Mouse (Mus musculus) lung, embryonic 14.5 days (tissue): Measurements from ENCODE around the gene Adcy2. TPM values are rescaled to one million over a fixed set of nuclear protein-coding genes. Genes with fewer than 3 reads are reported as not detected.

ENCODE experiments used
- ATAC-seq: fragments of 200-750 bp; cut with Nextera tagmentation; 2 replicates; pipeline ENCODE4 v1.8.0; 2017; ENCODE audit warnings: mild to moderate bottlenecking, moderate TSS enrichment, moderate library complexity; ENCODE audit not compliant: insufficient read depth
- DNase-seq: peaks from one replicate; pipeline ENCODE4 v3.0.0-alpha.2; 2015
- H3K27ac ChIP-seq: fragments of 300-500 bp; sonication (generic); 2 replicates; pipeline ENCODE4 v1.5.1; 2014; ENCODE audit warnings: low read depth, mild to moderate bottlenecking, moderate library complexity
- H3K27me3 ChIP-seq: fragments of 300-500 bp; sonication (generic); 2 replicates; pipeline ENCODE4 v1.6.1; 2014; ENCODE audit warnings: low read length, control low read depth; ENCODE audit not compliant: insufficient read depth
- H3K36me3 ChIP-seq: fragments of 300-500 bp; sonication (generic); 2 replicates; pipeline ENCODE4 v1.6.1; 2014; ENCODE audit warnings: control low read depth; ENCODE audit not compliant: insufficient read depth
- H3K4me1 ChIP-seq: fragments of 300-500 bp; sonication (generic); 2 replicates; pipeline ENCODE4 v1.6.1; 2014; ENCODE audit warnings: antibody characterized with exemption, control low read depth; ENCODE audit not compliant: insufficient read depth
- H3K4me2 ChIP-seq: fragments of 300-500 bp; sonication (generic); 2 replicates; pipeline ENCODE4 v1.6.1; 2014; ENCODE audit warnings: mild to moderate bottlenecking
- H3K4me3 ChIP-seq: fragments of 300-500 bp; sonication (generic); 2 replicates; pipeline ENCODE4 v1.5.1; 2014; ENCODE audit warnings: low read depth, low read length
- H3K9ac ChIP-seq: fragments of 300-500 bp; sonication (generic); 2 replicates; pipeline ENCODE4 v1.6.1; 2014
- H3K9me3 ChIP-seq: fragments of 300-500 bp; sonication (generic); 2 replicates; pipeline ENCODE4 v1.6.1; 2016; ENCODE audit warnings: low read depth, low read length, control low read depth
- CTCF ChIP-seq: IDR thresholded peaks from 2 replicates; pipeline ENCODE4 v1.5.1; 2016; ENCODE audit warnings: antibody characterized with exemption, low read depth
- WGBS: fragments of 180-500 bp; shearing (Covaris S2); extraction: QIAGEN DNeasy Blood & Tissue Kit; methylation state at CpG from one replicate; pipeline ENCODE4 v1.1.7; 2014; 5-methylcytosine and 5-hydroxymethylcytosine counted together
- polyA plus RNA-seq: library from polyadenylated mRNA; unstranded; fragments of >200 nt; fragmentation: Nextera tagmentation; extraction: Ambion mirVana; gene quantifications from 2 replicates; pipeline ENCODE4 v1.2.1, GENCODE M21; 2014

Gene Adcy2
- 23.8 and 24.4 TPM in 2 replicates for polyA plus RNA-seq

DNA sequence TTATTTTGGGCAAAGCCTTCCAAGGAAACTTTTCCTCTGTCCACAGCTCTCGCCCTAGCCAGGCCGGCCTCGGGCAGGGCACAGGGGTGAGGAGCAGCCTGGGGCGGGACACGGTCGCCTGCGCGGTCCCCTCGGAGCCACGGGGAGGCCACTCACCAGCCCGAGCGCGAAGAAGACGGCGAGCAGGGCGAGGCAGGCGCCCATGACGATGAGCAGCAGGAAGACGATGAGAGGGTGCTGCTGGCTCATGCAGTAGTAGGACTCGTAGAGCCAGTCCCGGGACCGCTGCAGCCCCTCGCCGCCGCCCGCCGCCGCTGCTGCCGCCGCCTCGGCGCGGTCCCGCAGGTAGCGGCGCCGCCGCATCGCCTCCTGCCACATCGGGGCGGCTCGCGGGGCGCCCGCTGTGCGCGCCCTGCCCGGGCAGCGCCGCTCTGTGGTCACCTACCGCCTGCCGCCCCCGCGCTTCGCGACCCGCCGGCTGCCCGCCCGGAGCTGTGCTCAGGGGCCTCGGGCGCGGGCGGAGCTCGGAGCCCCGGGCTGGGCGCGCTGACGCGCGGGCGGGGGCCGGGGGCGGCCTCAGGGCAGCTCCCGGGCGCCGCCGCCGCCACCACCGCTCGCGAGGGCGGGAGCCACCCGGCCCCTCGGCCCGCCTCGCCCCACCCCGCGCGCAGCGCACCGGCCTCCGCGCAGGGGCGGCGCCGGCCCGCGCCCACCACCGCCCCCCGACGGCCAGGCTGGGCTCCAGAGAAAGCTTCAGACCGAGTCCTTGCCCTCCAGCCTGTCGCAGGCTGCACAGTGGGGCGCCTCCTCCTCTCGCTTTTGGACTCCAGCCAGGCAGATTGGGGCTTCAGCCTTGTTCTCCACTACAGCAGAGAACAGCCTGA is at the start of gene Adcy2:
Gene Adcy2, minus strand, starts transcription at position 624 of the 884 bp plus-strand sequence.
- peak within 1 kb of the TSS; percentile 63 for H3K4me3 ChIP-seq
- H3K27me3 ChIP-seq = peaks cover 8% of the 10 kb centered on the region; the same call in 1 of the 2 replicates
- H3K36me3 ChIP-seq = no peaks in the 10 kb centered on the region
- peak within 1 kb of the TSS; percentile 72 for H3K4me2 ChIP-seq
- H3K9me3 ChIP-seq = no peaks in the 10 kb centered on the region
- peak; percentile 31; the same call in 1 of the 2 replicates for TF ChIP-seq CTCF
- ATAC-seq = peak; percentile 92
- WGBS = under 1% methylated on average over 45 of the region's 106 CpGs
- peak; percentile 95 for DNase-seq
- peak within 1 kb of the TSS; percentile 85 for H3K27ac ChIP-seq
- H3K9ac ChIP-seq = peak within 1 kb of the TSS; percentile 75
- H3K4me1 ChIP-seq = no peaks in the 10 kb centered on the region; the same call in 1 of the 2 replicates

- Histone ChIP-seq H3K4me3 (no peak overlapping the region), H3K27ac (no peak overlapping the region), H3K27me3 (no peaks in the 10 kb centered on the region), H3K4me2 (no peak overlapping the region), H3K4me1 (no peaks in the 10 kb centered on the region), H3K9me3 (no peaks in the 10 kb centered on the region), H3K36me3 (no peaks in the 10 kb centered on the region), H3K9ac (no peak overlapping the region)
- DNase-seq (no peak), ATAC-seq (no peak)
- TF ChIP-seq CTCF = no peak
- 81% methylated on average over 5 of the region's 5 CpGs for WGBS
Measured at GRCm38 (mm10) chr13:69036991-69037597, 37.8 kb upstream of the Adcy2 start.

GRCm38 (mm10) chr13:69034621-69035020 is 35.3 kb upstream of the Adcy2 start:
- no peak for ATAC-seq
- 43% methylated on average over 1 of the region's 1 CpGs for WGBS

GRCm38 (mm10) chr13:69033532-69033931 is 34.2 kb upstream of the Adcy2 start:
- DNase-seq (peak; percentile 85), ATAC-seq (peak; percentile 91)
- no peaks in the 10 kb centered on the region for H3K36me3 ChIP-seq
- no peak overlapping the region for H3K4me2 ChIP-seq
- no peaks in the 10 kb centered on the region for H3K27me3 ChIP-seq
- 52% methylated on average over 7 of the region's 7 CpGs for WGBS
- no peak for TF ChIP-seq CTCF
- H3K9me3 ChIP-seq = no peaks in the 10 kb centered on the region
- no peak overlapping the region for H3K9ac ChIP-seq
- no peak overlapping the region for H3K27ac ChIP-seq
- no peak overlapping the region for H3K4me3 ChIP-seq
- no peaks in the 10 kb centered on the region for H3K4me1 ChIP-seq

More at GRCm38 (mm10) chr13:69034621-69035020, 35.3 kb upstream of the Adcy2 start:
- Histone ChIP-seq H3K4me3 (no peak overlapping the region), H3K4me1 (no peaks in the 10 kb centered on the region), H3K9me3 (no peaks in the 10 kb centered on the region), H3K9ac (no peak overlapping the region), H3K27ac (no peak overlapping the region), H3K4me2 (no peak overlapping the region), H3K36me3 (no peaks in the 10 kb centered on the region), H3K27me3 (no peaks in the 10 kb centered on the region)
- TF ChIP-seq CTCF = no peak
- DNase-seq = peak; percentile 61

- Histone ChIP-seq H3K36me3 (no peaks in the 10 kb centered on the region), H3K4me3 (no peak overlapping the region), H3K4me2 (no peak overlapping the region), H3K9ac (no peak overlapping the region), H3K27ac (no peak overlapping the region), H3K9me3 (no peaks in the 10 kb centered on the region), H3K27me3 (no peaks in the 10 kb centered on the region), H3K4me1 (no peaks in the 10 kb centered on the region)
- TF ChIP-seq CTCF = no peak
- DNase-seq = no peak
- ATAC-seq = no peak
- WGBS = 67% methylated on average over 4 of the region's 4 CpGs
Measured at GRCm38 (mm10) chr13:69029078-69029757, 29.9 kb upstream of the Adcy2 start.

DNA sequence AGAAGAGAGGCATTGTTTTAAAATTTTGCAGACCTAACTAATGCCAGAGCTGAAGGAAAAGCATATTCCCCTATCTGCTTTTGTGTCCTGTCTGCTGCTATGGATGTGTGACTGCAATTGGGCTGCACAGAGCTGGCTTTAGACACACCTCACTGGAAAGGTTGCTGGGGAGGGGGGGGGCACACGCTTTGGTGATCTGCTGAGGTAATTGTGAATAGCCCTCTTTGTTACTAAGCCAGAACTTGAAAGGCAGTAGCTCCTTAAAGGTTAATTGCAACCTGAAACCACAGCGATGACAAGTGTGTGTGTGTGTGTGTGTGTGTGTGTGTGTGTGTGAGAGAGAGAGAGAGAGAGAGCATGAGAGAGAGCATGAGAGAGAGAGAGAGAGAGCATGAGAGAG is 25.6 kb upstream of the Adcy2 start:
- H3K27me3 ChIP-seq = no peaks in the 10 kb centered on the region
- WGBS = 43% methylated on average over 2 of the region's 2 CpGs
- DNase-seq (no peak), ATAC-seq (no peak)
- no peaks in the 10 kb centered on the region for H3K36me3 ChIP-seq
- TF ChIP-seq CTCF = no peak
- no peaks in the 10 kb centered on the region for H3K9me3 ChIP-seq
- no peak overlapping the region for H3K4me2 ChIP-seq
- H3K27ac ChIP-seq = no peak overlapping the region
- H3K4me1 ChIP-seq = no peaks in the 10 kb centered on the region
- H3K9ac ChIP-seq = no peak overlapping the region
- H3K4me3 ChIP-seq = no peak overlapping the region
